Mouse (Mus musculus) adipose tissue, adult 10 weeks (tissue): ENCODE measurements around the gene Grap2. TPM values are rescaled to one million over a fixed set of nuclear protein-coding genes. Genes with fewer than 3 reads are reported as not detected.

Source experiments
- polyA plus RNA-seq: library from polyadenylated mRNA; stranded (reverse); fragments of 350-450 nt; fragmentation: Illumina TruSeq; extraction: RNeasy Lipid Tissue Mini Kit (QIAGEN cat#74804); gene quantifications from one replicate; pipeline ENCODE4 v1.2.3, GENCODE M21; 2014; ENCODE audit warnings: low read depth, low replicate concordance

Gene Grap2
- polyA plus RNA-seq, result 0.78 TPM

DNA sequence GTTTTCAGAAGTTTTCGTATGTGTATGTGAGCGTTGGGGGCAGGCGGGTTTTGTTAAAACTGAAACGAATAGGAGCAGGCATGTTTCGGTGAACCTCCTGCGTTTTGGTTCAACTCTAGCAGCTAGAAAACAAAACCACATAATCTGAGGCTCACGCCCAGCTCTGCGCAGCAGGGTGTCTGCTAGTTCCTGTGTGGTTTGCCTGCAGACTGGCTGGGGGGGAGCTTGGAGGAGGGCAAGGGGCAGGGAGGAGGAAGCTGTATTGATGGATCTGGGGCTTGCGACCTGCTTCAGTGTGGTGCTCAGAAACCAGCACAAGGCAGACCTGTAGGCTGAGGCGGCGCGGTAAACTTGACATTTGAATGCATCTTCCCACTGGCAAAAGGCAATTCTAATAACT, at the start of gene Grap2:
Gene Grap2 (plus strand): TSS at position 304 of the 400 bp plus-strand sequence.

GRCm38 (mm10) chr15:80565106-80565665, 7.2 kb upstream of the Grap2 start, which contains the start of gene Enthd1:
Gene Enthd1 (minus strand): TSS chr15:80565156.

DNA sequence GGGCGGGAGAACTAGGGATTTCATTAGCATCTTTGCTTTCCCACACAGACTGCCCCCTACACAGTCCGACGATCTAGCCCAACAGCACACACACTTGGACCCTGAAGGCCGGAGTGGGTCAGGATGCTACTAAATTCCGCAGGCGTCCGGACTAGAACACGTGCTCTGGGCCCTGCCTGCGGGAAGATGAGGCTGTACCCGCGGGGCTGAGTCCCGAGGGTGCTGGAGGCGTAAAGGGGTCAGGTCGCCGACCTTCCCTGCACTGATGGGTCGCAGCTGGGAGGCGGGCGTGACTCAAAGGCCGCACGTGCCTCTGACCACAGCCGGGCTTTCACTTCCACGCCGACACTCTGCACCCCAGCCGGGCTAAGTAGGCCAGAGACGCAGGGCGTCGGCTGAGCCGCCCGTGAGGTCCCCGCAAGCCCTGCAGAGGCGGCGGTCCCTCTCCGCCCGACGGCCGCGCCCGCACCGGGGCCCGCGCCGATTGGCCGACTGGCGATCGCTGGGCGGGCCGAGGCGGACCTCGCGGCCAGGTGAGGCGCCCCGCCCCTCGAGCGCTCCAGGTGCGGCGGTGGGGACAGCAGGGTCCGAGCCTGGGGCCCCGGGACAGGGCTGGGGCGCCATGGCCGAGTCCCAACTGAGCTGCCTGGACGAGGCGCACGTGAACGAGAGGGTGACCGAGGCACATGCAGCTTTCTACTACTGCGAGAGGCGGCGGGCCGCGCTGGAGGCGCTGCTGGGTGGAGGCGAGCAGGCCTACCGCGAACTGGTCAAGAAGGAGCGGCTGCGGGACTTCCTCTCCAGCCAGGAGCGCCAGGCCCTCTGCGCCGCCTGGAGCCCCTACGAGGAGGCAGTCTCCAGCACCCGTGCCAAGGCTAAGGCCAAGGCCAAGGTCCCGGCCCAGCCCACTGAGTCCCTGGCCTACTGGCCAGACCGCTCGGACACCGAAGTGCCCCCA, 99.2 kb downstream of the Grap2 start, which contains the start of gene Fam83f:
Gene Fam83f (plus strand): TSS at position 553 of the 958 bp plus-strand sequence.

Other genes starting within 250 kb of the Grap2 start
- 0.87 TPM for gene Enthd1, start 7.4 kb upstream of the Grap2 start, polyA plus RNA-seq
- 5.1 TPM for gene Fam83f, start 99.3 kb downstream of the Grap2 start, polyA plus RNA-seq
- gene Tnrc6b, start 138.7 kb downstream of the Grap2 start, polyA plus RNA-seq, result 8.0 TPM